Mouse (Mus musculus) thymus, postnatal 14 days (tissue): ENCODE data around the gene Gm20388.

Experiments used
- DNase-seq: peaks from one replicate; pipeline ENCODE4 v3.0.0; 2021

The Gm20388 gene

GRCm38 (mm10) chr8:121544936-121545335, 1634.3 kb downstream of the Gm20388 start:
- DNase-seq: no peak

GRCm38 (mm10) chr8:121547132-121547531, 1636.5 kb downstream of the Gm20388 start:
- DNase-seq: peak; percentile 81

GRCm38 (mm10) chr8:121550056-121550455, 1639.4 kb downstream of the Gm20388 start:
- no peak for DNase-seq

- no peak for DNase-seq
Observed at GRCm38 (mm10) chr8:121551065-121551985, 1640.7 kb downstream of the Gm20388 start.

GRCm38 (mm10) chr8:121552506-121552905, 1641.9 kb downstream of the Gm20388 start:
- DNase-seq: no peak

GRCm38 (mm10) chr8:121553831-121554475, 1643.3 kb downstream of the Gm20388 start:
- no peak for DNase-seq

GRCm38 (mm10) chr8:121557746-121558145, 1647.1 kb downstream of the Gm20388 start:
- DNase-seq: no peak

- no peak for DNase-seq
Observed at GRCm38 (mm10) chr8:121558538-121558937, 1647.9 kb downstream of the Gm20388 start.

GRCm38 (mm10) chr8:121559801-121560200, 1649.2 kb downstream of the Gm20388 start:
- no peak for DNase-seq

- no peak for DNase-seq
Observed at GRCm38 (mm10) chr8:121560432-121561100, 1649.9 kb downstream of the Gm20388 start.

GRCm38 (mm10) chr8:121561636-121562345, 1651.2 kb downstream of the Gm20388 start:
- DNase-seq: no peak

GRCm38 (mm10) chr8:121562941-121563351, 1652.3 kb downstream of the Gm20388 start:
- DNase-seq: no peak

- DNase-seq: no peak
Observed at GRCm38 (mm10) chr8:121563701-121564100, 1653.1 kb downstream of the Gm20388 start.

GRCm38 (mm10) chr8:121568321-121568720, 1657.7 kb downstream of the Gm20388 start:
- no peak for DNase-seq

GRCm38 (mm10) chr8:121570335-121570734, 1659.7 kb downstream of the Gm20388 start:
- no peak for DNase-seq

GRCm38 (mm10) chr8:121570801-121571200, 1660.2 kb downstream of the Gm20388 start:
- no peak for DNase-seq

GRCm38 (mm10) chr8:121572121-121572520, 1661.5 kb downstream of the Gm20388 start:
- DNase-seq: no peak

GRCm38 (mm10) chr8:121573275-121573674, 1662.6 kb downstream of the Gm20388 start:
- DNase-seq: no peak

- no peak for DNase-seq
Observed at GRCm38 (mm10) chr8:121575661-121576060, 1665.0 kb downstream of the Gm20388 start.

- DNase-seq: no peak
Observed at GRCm38 (mm10) chr8:121577751-121578675, 1667.4 kb downstream of the Gm20388 start.

GRCm38 (mm10) chr8:121578676-121579451, 1668.2 kb downstream of the Gm20388 start, which contains the start of gene Fbxo31:
TSS of gene Fbxo31 (minus strand) at chr8:121578806.
- peak; percentile 96 for DNase-seq
